Comparison of ENCODE assay signal across 8 mouse cellular contexts in the genomic region with DNA sequence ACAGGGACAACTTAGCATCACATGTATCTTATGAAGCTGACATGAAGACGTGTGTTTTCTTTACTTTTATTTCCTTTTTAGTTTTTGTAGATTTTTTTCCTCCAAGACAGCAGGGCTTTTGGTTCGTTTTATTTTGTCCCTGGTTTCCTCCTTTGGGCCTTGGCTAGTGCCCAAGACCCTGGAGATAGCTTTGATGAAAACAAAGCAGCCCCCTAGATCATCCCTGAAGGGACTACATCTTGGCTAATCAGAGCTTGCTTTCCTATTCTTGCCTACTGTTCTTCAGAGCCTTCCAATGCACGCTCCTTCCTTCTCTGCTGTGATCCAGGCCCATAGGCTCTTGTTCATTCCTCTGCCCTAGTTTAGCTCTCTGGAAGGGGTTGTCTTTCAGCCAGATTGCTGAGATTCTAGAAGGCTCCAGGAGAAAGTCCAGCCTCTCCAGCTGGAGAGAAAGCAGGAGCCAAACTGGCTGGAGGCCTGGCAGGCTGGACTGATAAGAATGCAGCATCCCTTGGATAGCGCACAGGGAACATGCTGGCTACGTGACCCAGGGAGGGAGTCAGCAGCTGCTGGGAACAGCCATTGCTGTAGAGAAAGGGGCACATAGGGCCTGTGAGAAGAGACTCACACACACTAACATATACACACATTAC. TPM values are rescaled to one million over a fixed set of nuclear protein-coding genes. Genes with fewer than 3 reads are reported as not detected.
DNase-seq lines count a peak whose midpoint lies in the region; ATAC-seq lines count a peak whose summit lies in the region.

No protein-coding gene starts in this region.

- H3K27me3 ChIP-seq in neural tube, embryonic 13.5 days = no peaks in the 10 kb centered on the region
- H3K27me3 ChIP-seq in heart, embryonic 10.5 days (ENCODE audit: insufficient read depth, poor library complexity, severe bottlenecking) = no peaks in the 10 kb centered on the region

- WGBS in neural tube, embryonic 13.5 days = 76% methylated on average over 5 of the region's 5 CpGs
- 37% methylated on average over 5 of the region's 5 CpGs for WGBS in heart, embryonic 10.5 days

- H3K36me3 ChIP-seq in neural tube, embryonic 13.5 days = no peaks in the 10 kb centered on the region
- no peaks in the 10 kb centered on the region for H3K36me3 ChIP-seq in heart, embryonic 10.5 days

- no peak overlapping the region for H3K4me3 ChIP-seq in neural tube, embryonic 13.5 days
- H3K4me3 ChIP-seq in heart, embryonic 10.5 days = no peak overlapping the region

- H3K4me2 ChIP-seq in neural tube, embryonic 13.5 days = no peak overlapping the region

- H3K4me1 ChIP-seq in neural tube, embryonic 13.5 days (replicated peaks) = peaks cover 14% of the 10 kb centered on the region
- H3K4me1 ChIP-seq in heart, embryonic 10.5 days = peaks cover 50% of the 10 kb centered on the region

- H3K9me3 ChIP-seq in neural tube, embryonic 13.5 days = no peaks in the 10 kb centered on the region
- H3K9me3 ChIP-seq in heart, embryonic 10.5 days = no peaks in the 10 kb centered on the region

- no peak for DNase-seq in neural tube, embryonic 10.5 days (ENCODE audit: extremely low spot score, low spot score)
- DNase-seq in cerebellum, adult 9-11 months = peak; percentile 95
- DNase-seq in heart, embryonic 10.5 days (ENCODE audit: low spot score) = peak; percentile 90
- peak; percentile 87 for DNase-seq in kidney, postnatal 10 days
- peak; percentile 77 for DNase-seq in ovary, adult 18-20 months (ENCODE audit: low spot score)
- no peak for DNase-seq in thymus, postnatal 25 days
- no peak for DNase-seq in c-Kit-positive CD71-positive TER-119-positive erythroid progenitor cells, embryonic 14.5 days (ENCODE audit: low spot score)

- 0 out of 2 replicates have a peak overlapping the region, but pooled peaks have one; percentile 9 for H3K27ac ChIP-seq in neural tube, embryonic 13.5 days (replicated peaks)
- H3K27ac ChIP-seq in heart, embryonic 10.5 days = peak overlapping the region; percentile 88

- no peak overlapping the region for H3K9ac ChIP-seq in neural tube, embryonic 13.5 days

- no peak for ATAC-seq in neural tube, embryonic 13.5 days (ENCODE audit: low read depth)

RNA-seq across cellular contexts. Expression of gene G0s2, which starts 42.8 kb away (rescaled TPM):
- 6.2 and 6.7 TPM in 2 replicates for polyA plus RNA-seq in neural tube, embryonic 13.5 days (2015; fragmentation: Nextera tagmentation; extraction: Ambion mirVana)
- 36.1 and 44.0 TPM in 2 replicates for polyA plus RNA-seq in heart, embryonic 10.5 days (2016; fragmentation: Nextera tagmentation; extraction: Ambion mirVana)

RNA-seq across cellular contexts. Expression of gene Hsd11b1, which starts 52.0 kb away (rescaled TPM):
- not detected in 2 replicates for polyA plus RNA-seq in neural tube, embryonic 13.5 days (2015; fragmentation: Nextera tagmentation; extraction: Ambion mirVana)
- 1.0 and 2.2 TPM in 2 replicates for polyA plus RNA-seq in heart, embryonic 10.5 days (2016; fragmentation: Nextera tagmentation; extraction: Ambion mirVana)

RNA-seq across cellular contexts. Expression of gene Camk1g, which starts 54.3 kb away (rescaled TPM):
- 31.8 and 34.3 TPM in 2 replicates for polyA plus RNA-seq in neural tube, embryonic 13.5 days (2015; fragmentation: Nextera tagmentation; extraction: Ambion mirVana)
- 7.2 and 8.3 TPM in 2 replicates for polyA plus RNA-seq in heart, embryonic 10.5 days (2016; fragmentation: Nextera tagmentation; extraction: Ambion mirVana)

Comparison
In these comparisons a context has a peak if more than half of its experiments do, and no peak if none do; other contexts are left out.
1. DNase-seq: peak in cerebellum, adult 9-11 months (single experiment), heart, embryonic 10.5 days (single experiment), kidney, postnatal 10 days (single experiment) and ovary, adult 18-20 months (single experiment); none in neural tube, embryonic 10.5 days (single experiment), thymus, postnatal 25 days (single experiment) and c-Kit-positive CD71-positive TER-119-positive erythroid progenitor cells, embryonic 14.5 days (single experiment).